Mouse (Mus musculus) kidney, embryonic 16.5 days (tissue): ENCODE results near the gene H2-DMa. TPM values are rescaled to one million over a fixed set of nuclear protein-coding genes. Genes with fewer than 3 reads are reported as not detected.
A peak's percentile ranks its signal among the peaks of the same experiment; 100 is the strongest.

Experiments used
- ATAC-seq: fragments of 200-750 bp; cut with Nextera tagmentation; 2 replicates; pipeline ENCODE4 v1.8.0; 2017; ENCODE audit warnings: moderate TSS enrichment; ENCODE audit not compliant: low FRiP score, low TSS enrichment
- H3K27ac ChIP-seq: fragments of 300-500 bp; sonication (generic); 2 replicates; pipeline ENCODE4 v1.5.1; 2014; ENCODE audit warnings: low read length
- H3K27me3 ChIP-seq: fragments of 300-500 bp; sonication (generic); 2 replicates; pipeline ENCODE4 v1.6.1; 2014; ENCODE audit warnings: low read length, control low read depth, mixed read lengths; ENCODE audit not compliant: insufficient read depth
- H3K36me3 ChIP-seq: fragments of 300-500 bp; sonication (generic); 2 replicates; pipeline ENCODE4 v1.6.1; 2014; ENCODE audit warnings: low read length, control low read depth, mixed read lengths; ENCODE audit not compliant: insufficient read depth
- H3K4me1 ChIP-seq: fragments of 300-500 bp; sonication (generic); 2 replicates; pipeline ENCODE4 v1.6.1; 2014; ENCODE audit warnings: low read length, control low read depth, mixed read lengths; ENCODE audit not compliant: insufficient read depth
- H3K4me2 ChIP-seq: fragments of 300-500 bp; sonication (generic); replicated peaks from 2 replicates; pipeline ENCODE4 v1.6.1; 2014; ENCODE audit warnings: low read depth, low read length
- H3K4me3 ChIP-seq: fragments of 300-500 bp; sonication (generic); 2 replicates; pipeline ENCODE4 v1.5.1; 2014; ENCODE audit warnings: mild to moderate bottlenecking, low read length
- H3K9ac ChIP-seq: fragments of 300-500 bp; sonication (generic); replicated peaks from 2 replicates; pipeline ENCODE4 v1.6.1; 2014; ENCODE audit warnings: low read length
- H3K9me3 ChIP-seq: fragments of 300-500 bp; sonication (generic); 2 replicates; pipeline ENCODE4 v1.6.1; 2016; ENCODE audit warnings: low read length, control low read depth
- WGBS: fragments of 180-500 bp; shearing (Covaris S2); extraction: QIAGEN DNeasy Blood & Tissue Kit; methylation state at CpG from one replicate; pipeline ENCODE4 v1.1.7; 2014; 5-methylcytosine and 5-hydroxymethylcytosine counted together
- polyA plus RNA-seq: library from polyadenylated mRNA; unstranded; fragments of >200 nt; fragmentation: Nextera tagmentation; extraction: Ambion mirVana; gene quantifications from 2 replicates; pipeline ENCODE4 v1.2.1, GENCODE M21; 2015

Gene H2-DMa
- polyA plus RNA-seq, 1 experiment from 2014 or later, result 19.0 TPM

- Histone ChIP-seq H3K27ac (no peak overlapping the region), H3K4me2 (no peak overlapping the region), H3K4me1 (peaks cover 6% of the 10 kb centered on the region), H3K27me3 (peaks cover 21% of the 10 kb centered on the region), H3K4me3 (no peak overlapping the region), H3K36me3 (no peaks in the 10 kb centered on the region), H3K9ac (no peak overlapping the region), H3K9me3 (no peaks in the 10 kb centered on the region)
- ATAC-seq, result no peak
- whole genome bisulfite sequencing, result 73% methylated on average over 15 of the region's 15 CpGs
These were observed 64.4 kb downstream of the H2-DMa start for GRCm38 (mm10) chr17:34183564-34184219.

- Histone ChIP-seq H3K9ac (no peak overlapping the region), H3K4me1 (peaks cover 6% of the 10 kb centered on the region), H3K9me3 (no peaks in the 10 kb centered on the region), H3K4me3 (no peak overlapping the region), H3K27ac (no peak overlapping the region), H3K27me3 (peaks cover 24% of the 10 kb centered on the region), H3K36me3 (no peaks in the 10 kb centered on the region), H3K4me2 (no peak overlapping the region)
- ATAC-seq, result no peak
- WGBS, result 88% methylated on average over 9 of the region's 9 CpGs
These were observed 66.2 kb downstream of the H2-DMa start for GRCm38 (mm10) chr17:34185526-34185925.

GRCm38 (mm10) chr17:34186885-34187260, 67.5 kb downstream of the H2-DMa start:
- Histone ChIP-seq H3K4me1 (peaks cover 6% of the 10 kb centered on the region), H3K27ac (no peak overlapping the region), H3K36me3 (no peaks in the 10 kb centered on the region), H3K9me3 (no peaks in the 10 kb centered on the region), H3K4me3 (peak overlapping the region; percentile 51), H3K9ac (peak overlapping the region; percentile 61), H3K4me2 (peak overlapping the region; percentile 95), H3K27me3 (peaks cover 24% of the 10 kb centered on the region)
- ATAC-seq, result no peak; the same call in none of the 2 replicates
- WGBS, result 6% methylated on average over 14 of the region's 14 CpGs

GRCm38 (mm10) chr17:34187261-34187916, 68.0 kb downstream of the H2-DMa start, which contains the start of the genes Tap1 and Psmb9:
Gene Tap1, plus strand, starts transcription at chr17:34187553.
Gene Psmb9, minus strand, starts transcription at chr17:34187764.
- H3K9ac ChIP-seq, result peak within 1 kb of the TSS; percentile 61
- peaks cover 6% of the 10 kb centered on the region for H3K4me1 ChIP-seq
- no peaks in the 10 kb centered on the region for H3K36me3 ChIP-seq
- peak; percentile 97 for ATAC-seq
- peaks cover 26% of the 10 kb centered on the region for H3K27me3 ChIP-seq
- H3K9me3 ChIP-seq, result no peaks in the 10 kb centered on the region
- 0% methylated on average over 46 of the region's 46 CpGs for WGBS
- H3K4me2 ChIP-seq, result peak within 1 kb of the TSS; percentile 95
- H3K27ac ChIP-seq, result peak within 1 kb of the TSS; percentile 61; the same call in 1 of the 2 replicates
- peak within 1 kb of the TSS; percentile 51 for H3K4me3 ChIP-seq

GRCm38 (mm10) chr17:34188010-34188409, 68.7 kb downstream of the H2-DMa start:
- Histone ChIP-seq H3K4me3 (peak overlapping the region; percentile 51), H3K4me1 (peaks cover 6% of the 10 kb centered on the region), H3K9me3 (no peaks in the 10 kb centered on the region), H3K36me3 (no peaks in the 10 kb centered on the region), H3K27me3 (peaks cover 33% of the 10 kb centered on the region), H3K27ac (no peak overlapping the region), H3K4me2 (peak overlapping the region; percentile 95), H3K9ac (peak overlapping the region; percentile 61)
- WGBS, result 3% methylated on average over 20 of the region's 20 CpGs
- no peak for ATAC-seq

Other genes starting within 250 kb of the H2-DMa start
- gene Gm7029, start 245.7 kb upstream of the H2-DMa start, polyA plus RNA-seq, result not detected in 2 replicates
- gene Kifc1, start 228.9 kb upstream of the H2-DMa start, polyA plus RNA-seq, result 9.6 and 10.5 TPM in 2 replicates
- gene Platr17, start 214.4 kb upstream of the H2-DMa start, polyA plus RNA-seq, result 0.22 TPM in 1 of 2 replicates, not detected in the other
- gene Daxx, start 210.1 kb upstream of the H2-DMa start, polyA plus RNA-seq, result 59.9 and 60.1 TPM in 2 replicates
- 36.1 and 39.2 TPM in 2 replicates for gene Tapbp, start 203.6 kb upstream of the H2-DMa start, polyA plus RNA-seq
- 20.6 and 20.9 TPM in 2 replicates for gene Zbtb22, start 203.6 kb upstream of the H2-DMa start, polyA plus RNA-seq
- gene Rgl2, start 190.0 kb upstream of the H2-DMa start, polyA plus RNA-seq, result 35.9 and 38.0 TPM in 2 replicates
- 168 and 174 TPM in 2 replicates for gene Pfdn6, start 179.2 kb upstream of the H2-DMa start, polyA plus RNA-seq
- gene Wdr46, start 178.9 kb upstream of the H2-DMa start, polyA plus RNA-seq, result 32.7 and 37.7 TPM in 2 replicates
- gene B3galt4, start 168.1 kb upstream of the H2-DMa start, polyA plus RNA-seq, result 6.2 and 6.9 TPM in 2 replicates
- 51.9 and 54.7 TPM in 2 replicates for gene Vps52, start 163.7 kb upstream of the H2-DMa start, polyA plus RNA-seq
- 1,660 and 1,786 TPM in 2 replicates for gene Rps18, start 163.5 kb upstream of the H2-DMa start, polyA plus RNA-seq
- gene H2-K1, start 119.2 kb upstream of the H2-DMa start, polyA plus RNA-seq, result 31.5 and 32.7 TPM in 2 replicates
- 14.7 and 18.7 TPM in 2 replicates for gene Ring1, start 94.9 kb upstream of the H2-DMa start, polyA plus RNA-seq
- gene H2-Ke6, start 91.5 kb upstream of the H2-DMa start, polyA plus RNA-seq, result 52.9 and 54.0 TPM in 2 replicates
- gene Slc39a7, start 87.9 kb upstream of the H2-DMa start, polyA plus RNA-seq, result 227 and 231 TPM in 2 replicates
- gene Rxrb, start 87.7 kb upstream of the H2-DMa start, polyA plus RNA-seq, result 52.7 and 56.7 TPM in 2 replicates
- 3.2 and 3.7 TPM in 2 replicates for gene Col11a2, start 80.1 kb upstream of the H2-DMa start, polyA plus RNA-seq
- gene H2-Oa, start 27.2 kb upstream of the H2-DMa start, polyA plus RNA-seq, result 0.52 and 0.82 TPM in 2 replicates
- gene Brd2, start 3.1 kb downstream of the H2-DMa start, polyA plus RNA-seq, result 117 and 134 TPM in 2 replicates
- gene H2-DMb2, start 23.8 kb downstream of the H2-DMa start, polyA plus RNA-seq, result 24.5 and 30.3 TPM in 2 replicates
- gene H2-DMb1, start 33.5 kb downstream of the H2-DMa start, polyA plus RNA-seq, result 7.2 and 8.6 TPM in 2 replicates
- gene Tap1, start 68.0 kb downstream of the H2-DMa start, polyA plus RNA-seq, result 4.7 and 5.5 TPM in 2 replicates
- gene Psmb9, start 68.2 kb downstream of the H2-DMa start, polyA plus RNA-seq, result 2.0 and 2.4 TPM in 2 replicates
- gene Psmb8, start 78.2 kb downstream of the H2-DMa start, polyA plus RNA-seq, result 6.4 and 7.2 TPM in 2 replicates
- 5.2 and 5.8 TPM in 2 replicates for gene Tap2, start 84.0 kb downstream of the H2-DMa start, polyA plus RNA-seq
- 0.14 and 0.27 TPM in 2 replicates for gene H2-Ob, start 119.4 kb downstream of the H2-DMa start, polyA plus RNA-seq
- gene H2-Ab1, start 138.1 kb downstream of the H2-DMa start, polyA plus RNA-seq, result 31.6 and 37.9 TPM in 2 replicates
- 2.6 and 3.3 TPM in 2 replicates for gene H2-Aa, start 168.3 kb downstream of the H2-DMa start, polyA plus RNA-seq
- 7.8 and 8.4 TPM in 2 replicates for gene H2-Eb1, start 186.3 kb downstream of the H2-DMa start, polyA plus RNA-seq
- gene H2-Eb2, start 206.1 kb downstream of the H2-DMa start, polyA plus RNA-seq, result 0.04 TPM in 1 of 2 replicates, not detected in the other
- gene Btnl2, start 235.3 kb downstream of the H2-DMa start, polyA plus RNA-seq, result not detected in 2 replicates